ENCODE assay signal across 11 mouse cellular contexts in genomic region chr1:98031802-98032201, GRCm38 (mm10).
DNase-seq lines count a peak whose midpoint lies in the region; ATAC-seq and TF ChIP-seq lines count a peak whose summit lies in the region.
"Had no signal": no experiment of that assay in that cellular context is flagged by ENCODE, and none has a peak within 500 bp of the region (broad histone marks: within the 10 kb centered on the region; RNA-seq: fewer than 3 reads in every experiment).

No protein-coding gene starts in this region.

- no peaks in the 10 kb centered on the region for H3K9me3 ChIP-seq in heart, postnatal 0 days (replicated peaks; ENCODE audit: control insufficient read depth, low read length)
- H3K9me3 ChIP-seq in forebrain, embryonic 14.5 days (replicated peaks; ENCODE audit: control insufficient read depth, low read length): no peaks in the 10 kb centered on the region
- H3K9me3 ChIP-seq: liver, embryonic 13.5 days had no signal

- no peaks in the 10 kb centered on the region for H3K36me3 ChIP-seq in heart, postnatal 0 days (replicated peaks; ENCODE audit: control insufficient read depth, insufficient read depth, low read length)
- H3K36me3 ChIP-seq in forebrain, embryonic 14.5 days (ENCODE audit: control insufficient read depth, insufficient read depth, low read length): no peaks in the 10 kb centered on the region
- no peaks in the 10 kb centered on the region for H3K36me3 ChIP-seq in thymus, adult 2 months (ENCODE audit: control insufficient read depth, insufficient read depth, low read length)
- H3K36me3 ChIP-seq: liver, embryonic 13.5 days had no signal

- ATAC-seq in heart, postnatal 0 days (ENCODE audit: insufficient read depth, low read depth): no peak
- peak; percentile 90 for ATAC-seq in forebrain, embryonic 14.5 days
- ATAC-seq in megakaryocyte, adult 5-6 weeks (ENCODE audit: poor library complexity, severe bottlenecking): no peak
- ATAC-seq in megakaryocyte progenitor cell, adult 5-6 weeks (replicated peaks; ENCODE audit: poor library complexity): no peak

- no peak for TF ChIP-seq POLR2A in thymus, adult 2 months (IDR thresholded peaks at IDR 0.05; ENCODE audit: control insufficient read depth, extremely low read depth, insufficient read depth, low read length, poor library complexity)

- no peak overlapping the region for H3K27ac ChIP-seq in heart, postnatal 0 days (ENCODE audit: low read depth)
- no peak overlapping the region for H3K27ac ChIP-seq in forebrain, embryonic 14.5 days (ENCODE audit: low read depth, low read length)
- H3K27ac ChIP-seq in thymus, adult 2 months (ENCODE audit: control insufficient read depth, insufficient read depth, low read length): no peak overlapping the region
- H3K27ac ChIP-seq: liver, embryonic 13.5 days had no signal

- DNase-seq in heart, postnatal 0 days (ENCODE audit: low spot score): no peak
- DNase-seq in heart, adult 18-20 months: no peak
- DNase-seq in forebrain, embryonic 14.5 days (ENCODE audit: low spot score): peak; percentile 90
- peak; percentile 45 for DNase-seq in layer of hippocampus, adult 9-10 months (ENCODE audit: low spot score)
- DNase-seq in right cerebral cortex, adult 18-20 months: peak; percentile 83
- no peak for DNase-seq in thymus, adult 2 months
- DNase-seq: kidney, adult 18-20 months; liver, embryonic 13.5 days had no signal

- H3K4me1 ChIP-seq in heart, postnatal 0 days (ENCODE audit: control insufficient read depth, insufficient read depth): peaks cover 6% of the 10 kb centered on the region; the same call in 1 of the 2 replicates
- no peaks in the 10 kb centered on the region for H3K4me1 ChIP-seq in forebrain, embryonic 14.5 days (ENCODE audit: control insufficient read depth, insufficient read depth, low read length)
- no peaks in the 10 kb centered on the region for H3K4me1 ChIP-seq in thymus, adult 2 months (replicated peaks; ENCODE audit: control insufficient read depth, insufficient read depth, low read length)
- H3K4me1 ChIP-seq: liver, embryonic 13.5 days had no signal

- TF ChIP-seq EP300 in heart, postnatal 0 days (IDR thresholded peaks at IDR 0.05; ENCODE audit: low read depth): no peak

- H3K27me3 ChIP-seq in heart, postnatal 0 days (ENCODE audit: control insufficient read depth, insufficient read depth, low read length): no peaks in the 10 kb centered on the region
- no peaks in the 10 kb centered on the region for H3K27me3 ChIP-seq in forebrain, embryonic 14.5 days (replicated peaks; ENCODE audit: control insufficient read depth, insufficient read depth, low read length)
- no peaks in the 10 kb centered on the region for H3K27me3 ChIP-seq in thymus, adult 2 months (ENCODE audit: control insufficient read depth, insufficient read depth, low read length)
- H3K27me3 ChIP-seq: liver, embryonic 13.5 days had no signal

- H3K4me2 ChIP-seq in heart, postnatal 0 days (ENCODE audit: low read depth, low read length): no peak overlapping the region
- H3K4me2 ChIP-seq in forebrain, embryonic 14.5 days (ENCODE audit: low read length): no peak overlapping the region
- H3K4me2 ChIP-seq: liver, embryonic 13.5 days had no signal

- WGBS in heart, postnatal 0 days: 81% methylated on average over 8 of the region's 8 CpGs
- 67% methylated on average over 8 of the region's 8 CpGs for WGBS in forebrain, embryonic 14.5 days
- WGBS in thymus, adult 2 months: 93% methylated on average over 8 of the region's 8 CpGs

- no peak overlapping the region for H3K4me3 ChIP-seq in heart, postnatal 0 days (ENCODE audit: low read depth, low read length)
- no peak overlapping the region for H3K4me3 ChIP-seq in forebrain, embryonic 14.5 days (ENCODE audit: low read depth, low read length)
- H3K4me3 ChIP-seq in thymus, adult 2 months (ENCODE audit: control insufficient read depth, insufficient read depth, low read length): no peak overlapping the region
- H3K4me3 ChIP-seq: erythroblast, embryonic 14.5 days; liver, embryonic 13.5 days had no signal

- peak; percentile 27 for TF ChIP-seq CTCF in heart, postnatal 0 days (IDR thresholded peaks at IDR 0.05; ENCODE audit: low read depth)
- no peak for TF ChIP-seq CTCF in thymus, adult 2 months (IDR thresholded peaks at IDR 0.05; ENCODE audit: borderline replicate concordance, control insufficient read depth, extremely low read depth, insufficient read depth, low read length, poor library complexity)

- H3K9ac ChIP-seq in heart, postnatal 0 days (replicated peaks; ENCODE audit: low read depth, low read length): no peak overlapping the region
- no peak overlapping the region for H3K9ac ChIP-seq in forebrain, embryonic 14.5 days (ENCODE audit: low read length)
- H3K9ac ChIP-seq: liver, embryonic 13.5 days had no signal

Comparison
In these comparisons a context has a peak if more than half of its experiments do, and no peak if none do; other contexts are left out.
1. DNase-seq: peak in forebrain, embryonic 14.5 days (single experiment), layer of hippocampus, adult 9-10 months (single experiment) and right cerebral cortex, adult 18-20 months (single experiment); none in heart, postnatal 0 days (single experiment), heart, adult 18-20 months (0 of 2) and thymus, adult 2 months (single experiment).